17 mouse cellular contexts compared by ENCODE assay signal in the genomic region with DNA sequence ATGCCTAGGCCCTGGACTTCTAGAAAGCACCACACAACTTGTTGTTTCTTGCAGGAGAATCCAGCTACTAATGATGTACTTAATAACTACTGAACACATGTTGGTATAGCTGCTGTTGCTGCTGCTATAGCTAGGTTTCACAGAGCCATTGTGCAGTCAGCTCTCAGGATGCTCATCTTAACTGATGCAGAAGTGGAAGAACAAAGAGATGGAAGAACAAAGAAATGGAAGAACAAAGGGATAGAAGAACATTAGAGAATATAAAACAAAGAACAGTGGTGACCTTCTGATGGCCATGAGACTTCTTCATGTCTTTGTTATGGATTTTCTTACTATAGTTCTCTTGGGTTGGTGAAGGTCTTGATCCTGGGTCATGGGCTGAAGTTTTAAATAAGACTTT. TPM values are rescaled to one million over a fixed set of nuclear protein-coding genes. Genes with fewer than 3 reads are reported as not detected.
"Had no signal": no experiment of that assay in that cellular context is flagged by ENCODE, and none has a peak within 500 bp of the region (broad histone marks: within the 10 kb centered on the region; RNA-seq: fewer than 3 reads in every experiment).

No protein-coding gene starts in this region.

- H3K9ac ChIP-seq: neural tube, embryonic 12.5 days; neural tube, embryonic 13.5 days; neural tube, embryonic 15.5 days; stomach, embryonic 15.5 days had no signal

- H3K4me3 ChIP-seq: neural tube, embryonic 12.5 days; neural tube, embryonic 13.5 days; neural tube, embryonic 15.5 days; stomach, embryonic 15.5 days had no signal

- H3K36me3 ChIP-seq: neural tube, embryonic 12.5 days; neural tube, embryonic 13.5 days; neural tube, embryonic 15.5 days; stomach, embryonic 15.5 days had no signal

- DNase-seq: right cerebral cortex, adult 18-20 months; right cerebral cortex, postnatal 14 days; right cerebral cortex, postnatal 25 days; right cerebral cortex, postnatal 4 days; spleen, adult 18-20 months; thymus, adult 18-20 months; thymus, adult 2 months; thymus, postnatal 14 days; thymus, postnatal 25 days; thymus, postnatal 36 days; thymus, postnatal 4 days had no signal

- H3K27ac ChIP-seq: neural tube, embryonic 12.5 days; neural tube, embryonic 13.5 days; neural tube, embryonic 15.5 days; stomach, embryonic 15.5 days; stomach, postnatal 0 days had no signal

- H3K4me2 ChIP-seq: neural tube, embryonic 12.5 days; neural tube, embryonic 13.5 days; neural tube, embryonic 15.5 days; stomach, embryonic 15.5 days had no signal

- H3K9me3 ChIP-seq: neural tube, embryonic 12.5 days; neural tube, embryonic 13.5 days; neural tube, embryonic 15.5 days; stomach, embryonic 15.5 days had no signal

RNA-seq across cellular contexts. Expression of a gene that starts 6.4 kb away (rescaled TPM):
- total RNA-seq: neutrophil, adult 5-6 weeks had no signal
